Mouse (Mus musculus) adrenal gland, postnatal 10 days (tissue): ENCODE results near the gene Psd4. TPM values are rescaled to one million over a fixed set of nuclear protein-coding genes. Genes with fewer than 3 reads are reported as not detected.

Experiments
- DNase-seq: peaks from one replicate; pipeline ENCODE4 v3.0.0; 2021; ENCODE audit warnings: mixed read lengths
- total RNA-seq, 2 experiments: library from RNA; stranded (reverse); gene quantifications; 2 replicates each; pipeline ENCODE4 v1.2.3; 2021

The Psd4 gene
- total RNA-seq, 2 experiments from 2014 or later = 4.2 to 6.7 TPM

- no peak for DNase-seq
Measured at GRCm38 (mm10) chr2:24386158-24386963, 19.0 kb downstream of the Psd4 start.

GRCm38 (mm10) chr2:24386964-24387320 lies 19.6 kb downstream of the Psd4 start:
- DNase-seq = no peak

DNA sequence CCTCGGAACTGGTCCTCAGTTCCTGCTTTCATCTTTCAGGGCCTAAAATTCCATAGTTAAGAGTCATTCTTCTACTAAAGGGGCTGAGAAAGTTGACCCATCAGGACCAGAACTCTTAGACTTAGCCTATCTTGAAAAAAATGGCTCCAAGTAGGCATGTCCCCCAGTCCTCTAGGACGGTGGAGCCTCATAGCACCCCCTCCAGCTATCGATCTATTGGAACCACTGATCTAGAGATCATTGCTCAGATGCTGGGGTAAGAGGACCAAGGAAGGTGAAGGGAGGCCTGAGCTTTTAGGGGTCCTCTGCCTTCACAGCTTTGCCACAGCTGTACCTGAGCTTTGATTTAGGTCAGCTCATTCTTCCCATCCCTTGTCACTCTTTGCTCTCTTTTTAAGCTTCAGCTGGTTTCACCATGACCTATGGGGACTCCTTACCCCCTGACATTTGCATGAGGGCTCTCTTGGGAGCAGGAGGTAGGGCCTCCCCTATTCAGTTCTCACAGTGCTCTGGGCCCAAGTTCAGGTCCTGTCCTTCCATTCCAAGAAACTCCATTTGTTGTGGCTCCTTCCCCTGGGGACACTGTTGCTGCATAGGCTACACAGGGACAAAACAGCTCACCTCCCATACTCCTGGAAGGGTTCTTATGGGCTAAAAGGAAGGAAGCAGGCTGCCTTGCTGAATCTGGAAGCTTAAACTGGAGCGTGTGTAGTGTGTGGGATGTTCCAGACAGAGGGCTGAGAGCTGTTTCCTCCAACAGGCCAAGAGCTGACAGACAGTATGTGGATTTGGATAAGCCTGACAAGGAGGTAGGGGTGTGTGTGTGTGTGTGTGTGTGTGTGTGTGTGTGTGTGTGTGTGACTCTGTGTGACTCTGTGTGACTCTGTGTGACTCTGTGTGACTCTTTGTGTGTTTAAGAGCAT lies 20.2 kb downstream of the Psd4 start:
- no peak for DNase-seq

- no peak for DNase-seq
Measured at GRCm38 (mm10) chr2:24393251-24393650, 25.9 kb downstream of the Psd4 start.

DNA sequence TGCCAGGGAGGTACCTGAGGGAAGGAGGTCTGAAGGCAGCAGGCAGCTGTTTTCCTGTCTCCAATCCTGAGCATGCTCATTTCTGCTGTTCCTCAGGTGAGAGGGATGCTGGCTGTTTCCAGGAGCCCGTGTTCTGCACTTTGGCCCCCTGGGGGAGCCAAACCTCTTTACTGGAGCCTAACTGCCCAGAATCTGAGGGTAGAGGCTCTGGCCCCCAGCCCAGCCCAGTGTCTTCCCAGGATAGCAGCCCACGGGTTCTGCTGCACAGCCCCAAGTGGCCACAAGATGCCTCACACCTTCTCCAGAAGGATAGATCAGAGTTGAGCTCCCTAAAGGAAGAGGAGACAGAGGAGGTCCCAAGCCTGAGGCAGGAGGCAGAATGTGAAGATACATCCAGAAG lies 29.7 kb downstream of the Psd4 start:
- no peak for DNase-seq

GRCm38 (mm10) chr2:24400711-24401110 lies 33.3 kb downstream of the Psd4 start:
- DNase-seq = no peak

DNA sequence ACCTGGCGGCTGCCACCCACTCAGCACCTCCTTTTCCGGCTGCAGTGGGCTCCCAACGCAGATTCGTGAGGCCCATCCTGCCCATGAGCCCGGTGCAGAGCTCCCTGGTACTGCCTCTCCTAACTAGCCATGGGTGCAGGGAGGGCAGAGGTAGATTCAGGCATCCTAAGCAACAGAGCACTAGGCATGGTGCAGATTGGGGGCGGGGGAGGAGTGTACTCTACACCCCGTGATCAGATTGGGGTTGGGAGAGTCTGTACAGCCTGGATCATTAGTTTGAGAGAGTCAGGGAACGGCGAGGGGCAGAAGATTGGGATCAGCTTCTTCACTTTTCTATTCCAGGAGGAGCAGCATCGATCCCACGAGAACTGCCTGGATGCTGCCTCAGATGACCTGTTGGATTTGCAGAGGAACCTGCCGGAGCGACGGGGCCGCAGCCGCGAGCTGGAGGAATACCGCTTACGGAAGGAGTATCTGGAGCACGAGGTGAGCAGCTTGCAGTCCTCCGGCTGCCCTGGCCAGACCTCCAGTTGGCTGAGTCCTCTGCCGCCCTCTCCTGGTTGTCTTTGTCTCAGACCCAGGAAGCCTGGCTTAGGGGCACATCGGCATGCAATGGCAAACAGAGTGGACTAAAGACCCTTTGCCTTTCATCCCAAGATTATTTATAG lies 38.1 kb downstream of the Psd4 start:
- peak; percentile 86 for DNase-seq

GRCm38 (mm10) chr2:24407701-24408485 lies 40.5 kb downstream of the Psd4 start:
- no peak for DNase-seq

DNA sequence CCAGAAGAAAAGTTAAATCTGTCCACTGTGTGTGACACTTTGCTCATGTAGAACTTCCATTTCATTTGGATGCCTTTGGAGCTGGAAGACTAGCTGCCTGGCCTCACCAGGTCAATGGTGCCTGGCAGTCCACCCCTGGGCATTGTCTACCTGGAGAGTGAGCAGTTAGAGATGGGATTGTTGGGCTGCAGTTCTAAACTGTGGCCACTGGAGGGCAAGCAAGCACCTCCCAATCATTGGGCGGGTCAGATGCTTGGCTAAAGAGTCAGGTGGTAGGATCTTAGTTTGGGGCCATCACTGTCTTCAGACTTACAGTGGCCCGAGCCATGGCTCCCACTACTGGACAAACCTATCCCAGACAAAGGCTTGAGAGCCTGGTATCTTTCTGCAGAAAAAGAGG lies 41.8 kb downstream of the Psd4 start:
- peak; percentile 79 for DNase-seq

DNA sequence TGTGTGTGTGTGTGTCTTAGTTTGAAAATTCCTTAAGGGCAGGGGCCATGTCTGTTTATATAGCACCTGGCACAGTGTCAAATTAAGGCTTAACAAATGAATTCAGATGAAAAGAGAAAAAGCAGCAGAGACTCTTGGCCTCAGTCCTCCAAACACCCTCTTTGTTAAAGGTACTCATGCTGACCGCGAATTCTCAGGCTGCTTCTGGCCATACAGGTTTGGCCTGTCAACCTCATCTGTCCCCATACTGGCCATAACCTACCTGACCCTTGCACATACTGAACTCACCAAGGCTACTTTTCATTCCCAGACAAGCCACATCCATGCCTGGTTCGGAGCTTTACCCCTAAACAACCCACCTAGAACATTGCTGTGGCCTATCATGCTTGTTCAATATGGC lies 45.8 kb downstream of the Psd4 start:
- DNase-seq = no peak

- DNase-seq = no peak
Measured at GRCm38 (mm10) chr2:24413677-24414076, 46.3 kb downstream of the Psd4 start.

DNA sequence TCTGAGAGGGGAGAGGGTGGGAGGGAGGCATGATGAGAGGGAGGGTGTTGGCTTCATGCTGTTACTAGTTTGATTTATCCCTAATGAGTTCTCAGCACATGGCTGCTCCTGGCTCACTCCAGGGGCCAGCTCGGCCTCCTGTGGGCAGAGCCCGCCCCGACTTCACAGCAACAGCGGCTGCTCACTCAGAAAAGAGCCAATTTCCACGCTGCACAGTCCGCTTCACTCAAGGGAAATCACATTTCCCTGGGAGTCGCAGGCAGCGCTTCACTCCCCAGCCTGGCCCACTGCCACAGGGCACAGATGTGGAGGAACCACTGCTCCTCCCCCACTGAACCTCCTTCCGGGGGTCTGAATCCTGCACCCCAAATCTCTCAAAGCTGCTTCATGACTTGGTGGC lies 49.3 kb downstream of the Psd4 start:
- peak; percentile 45 for DNase-seq

DNA sequence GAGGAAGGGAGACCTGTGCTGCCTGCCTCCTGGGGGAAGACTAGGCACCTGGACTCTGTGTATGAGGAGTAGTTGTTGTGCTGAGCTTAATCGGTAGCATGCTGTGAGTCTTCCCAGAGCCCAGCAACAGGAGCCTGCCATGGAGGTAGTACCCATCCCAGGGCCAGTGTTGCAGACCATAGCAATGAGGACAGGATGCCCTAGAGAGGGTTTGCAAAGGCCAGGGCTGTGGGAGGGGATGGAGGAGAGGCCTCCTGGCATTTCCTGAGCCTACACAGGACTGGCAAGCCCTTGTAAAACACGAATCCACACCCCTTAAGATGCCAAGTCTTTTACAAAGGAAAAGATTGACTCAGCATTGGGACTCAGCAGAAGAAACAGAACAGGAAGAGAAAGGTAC lies 49.7 kb downstream of the Psd4 start:
- DNase-seq = no peak

DNA sequence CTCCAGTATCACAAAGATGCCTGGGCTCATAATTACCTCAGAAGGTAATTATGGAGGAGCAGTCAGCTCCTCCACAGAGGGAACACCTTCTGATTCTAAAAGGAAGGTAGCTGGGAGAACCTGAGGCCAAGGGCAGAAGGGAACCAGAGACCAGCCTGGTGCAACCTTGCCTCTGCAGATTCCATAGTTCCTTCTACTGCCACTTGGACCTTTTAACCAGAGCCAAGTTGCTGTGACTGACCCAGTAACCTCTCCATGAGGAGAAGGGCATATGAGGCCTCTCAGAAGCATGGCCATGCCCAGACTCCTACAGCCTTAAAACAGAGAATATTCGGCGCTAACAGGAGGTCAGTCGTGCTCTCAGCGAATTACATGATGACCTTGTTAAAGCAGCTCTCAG lies 50.2 kb downstream of the Psd4 start:
- DNase-seq = no peak

DNA sequence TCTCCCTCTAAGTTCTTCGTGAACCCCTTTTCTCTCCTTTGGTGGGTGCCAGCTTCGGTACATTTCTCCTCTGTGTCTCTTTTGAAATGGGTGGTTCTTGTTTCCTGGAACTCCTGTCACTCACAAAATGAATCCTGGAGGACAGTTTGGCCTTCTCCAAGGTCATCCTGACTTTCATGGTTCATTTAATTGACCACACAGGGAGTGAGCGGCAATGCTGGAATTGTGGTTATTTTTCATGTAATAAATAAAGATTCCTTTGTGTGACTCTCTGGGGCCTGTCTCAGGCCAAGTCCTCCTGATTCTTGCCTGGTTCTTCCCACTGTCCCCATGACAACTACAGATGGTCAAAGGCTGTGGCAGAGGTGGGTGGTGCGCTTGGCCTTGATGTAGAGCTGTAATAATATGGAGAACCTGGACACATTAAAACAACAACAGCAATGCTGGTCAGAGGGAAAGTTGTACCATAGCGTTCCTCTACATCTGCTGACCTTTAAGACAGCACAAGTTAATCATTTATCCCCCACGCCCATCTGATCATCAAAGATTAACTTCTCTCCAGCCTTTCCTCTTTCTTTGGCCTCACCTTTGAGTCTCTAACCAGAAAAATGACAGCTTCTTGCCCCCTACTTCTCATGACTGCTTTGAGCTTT lies 54.0 kb downstream of the Psd4 start:
- no peak for DNase-seq

- no peak for DNase-seq
Measured at GRCm38 (mm10) chr2:24422815-24423214, 55.4 kb downstream of the Psd4 start.

DNA sequence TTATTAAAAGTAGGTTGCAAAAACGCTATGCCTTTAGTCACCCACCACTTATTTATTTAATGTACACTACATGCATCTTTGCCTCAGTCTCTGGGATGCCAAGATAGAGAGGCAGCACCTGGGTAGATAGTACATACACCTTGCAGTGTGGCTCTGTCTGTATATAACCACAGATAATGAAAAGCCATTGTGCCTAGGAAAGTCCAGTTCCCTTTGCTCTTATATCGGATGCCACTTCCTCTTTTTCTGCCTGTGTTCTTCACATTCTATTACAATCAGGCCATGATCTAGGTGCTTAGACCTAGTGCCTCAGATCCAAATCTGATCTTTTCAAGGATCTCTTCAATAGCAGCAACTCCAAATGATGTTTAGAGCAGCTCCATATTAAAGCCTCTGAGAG lies 58.2 kb downstream of the Psd4 start:
- no peak for DNase-seq

GRCm38 (mm10) chr2:24427866-24428675 lies 60.7 kb downstream of the Psd4 start:
- no peak for DNase-seq

DNA sequence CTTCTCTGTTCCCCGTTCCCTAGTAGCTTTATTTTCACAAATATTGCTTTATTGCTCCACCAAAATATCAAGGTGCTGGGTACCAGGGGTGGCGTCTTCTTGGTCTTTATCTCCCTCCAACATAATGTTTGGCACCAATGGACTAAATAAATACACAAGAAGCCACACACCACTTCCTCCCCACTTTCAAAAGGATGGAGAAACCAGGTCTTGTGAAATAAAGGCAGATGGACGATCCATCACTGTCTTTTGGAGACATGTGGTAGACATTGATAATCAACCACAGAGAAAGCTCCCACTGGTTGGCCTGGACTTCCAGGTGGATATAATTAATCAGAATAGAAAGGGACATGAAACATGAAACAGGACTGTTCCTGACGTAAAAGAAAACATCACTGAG lies 62.4 kb downstream of the Psd4 start:
- no peak for DNase-seq

DNA sequence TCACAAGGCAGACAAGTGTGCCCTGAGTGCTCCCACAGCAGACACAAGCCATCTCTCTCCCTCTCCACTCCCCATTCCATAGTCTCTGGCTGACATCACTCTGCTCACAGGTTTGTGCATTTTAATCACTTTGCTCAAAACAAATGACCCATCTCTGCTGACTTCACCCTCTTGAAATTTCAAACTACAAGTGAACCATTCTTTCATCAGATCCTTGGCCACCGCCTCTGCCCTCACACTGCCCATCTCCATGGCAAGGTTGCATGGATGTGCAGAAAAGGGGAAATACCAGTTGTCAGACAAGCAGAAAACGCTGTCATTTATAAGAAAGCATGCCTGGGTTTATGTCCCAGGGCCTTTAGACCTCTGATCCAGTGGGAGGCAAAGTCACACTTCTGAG lies 67.3 kb downstream of the Psd4 start:
- DNase-seq = no peak

DNA sequence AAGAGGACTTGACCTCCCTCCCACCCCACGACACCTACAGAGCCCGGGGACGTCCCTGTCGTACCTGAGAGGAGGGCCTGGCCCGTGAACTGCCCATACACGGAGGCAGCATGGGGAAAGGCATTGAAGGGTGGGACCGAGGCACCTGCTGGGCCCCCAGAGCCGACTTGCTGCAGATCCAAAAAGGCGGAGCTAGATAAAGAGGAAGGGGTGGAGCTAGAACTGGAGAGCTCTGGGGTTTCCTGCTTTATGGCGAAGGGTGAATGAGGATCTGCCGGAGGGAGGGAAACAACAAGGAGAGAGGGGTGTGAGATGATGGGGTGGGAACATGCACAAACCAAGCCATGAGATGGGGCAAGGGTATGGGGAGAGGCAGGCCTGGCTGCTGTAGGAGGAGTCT lies 68.3 kb downstream of the Psd4 start:
- DNase-seq = no peak
